Mouse (Mus musculus) left cerebral cortex, postnatal 25 days (tissue): ENCODE measurements at regions not wholly inside any gene's neighbourhood (a gene's known extent, or its start where the extent isn't known, plus 50 kb on each side); places are given as distances from the start of the nearest gene placed in this dataset.

Source experiments
- DNase-seq, 2 experiments: peaks; one replicate each; pipeline ENCODE4 v3.0.0; 2022; ENCODE audit warnings: low spot score in 2 of 2, mixed read lengths in 1 of 2
- intact Hi-C: fragments of 180-260 bp; cut with DNase I; formaldehyde crosslinking; loops from one replicate; pipeline ENCODE4 v1.15.1; 2025

- no peak for DNase-seq
- intact Hi-C loops, result no loop called here
Measured at GRCm38 (mm10) chr17:64930816-64931428, 95.1 kb upstream of the 4930583I09Rik start.

- DNase-seq, result no peak
- intact Hi-C loops, result no loop called here
Measured at GRCm38 (mm10) chr17:64923762-64924161, 87.9 kb upstream of the 4930583I09Rik start.

GRCm38 (mm10) chr17:64922235-64922634, 86.4 kb upstream of the 4930583I09Rik start:
- intact Hi-C loops, result no loop called here
- no peak for DNase-seq

- intact Hi-C loops, result no loop called here
- no peak for DNase-seq
Measured at GRCm38 (mm10) chr17:64920236-64920635, 84.4 kb upstream of the 4930583I09Rik start.

GRCm38 (mm10) chr17:64917830-64918229, 82.0 kb upstream of the 4930583I09Rik start:
- DNase-seq, result no peak
- intact Hi-C loops, result no loop called here

- DNase-seq, result no peak
- intact Hi-C loops, result no loop called here
Measured at GRCm38 (mm10) chr17:64916657-64917056, 80.8 kb upstream of the 4930583I09Rik start.

- intact Hi-C loops, result no loop called here
- no peak for DNase-seq
Measured at GRCm38 (mm10) chr17:64915708-64916107, 79.8 kb upstream of the 4930583I09Rik start.

- intact Hi-C loops, result no loop called here
- DNase-seq, result no peak
Measured at GRCm38 (mm10) chr17:64915025-64915424, 79.2 kb upstream of the 4930583I09Rik start.

GRCm38 (mm10) chr17:64914302-64914701, 78.4 kb upstream of the 4930583I09Rik start:
- intact Hi-C loops, result no loop called here
- DNase-seq, result no peak

- intact Hi-C loops, result no loop called here
- DNase-seq, result no peak
Measured at GRCm38 (mm10) chr17:64908671-64909070, 72.8 kb upstream of the 4930583I09Rik start.

- peak in 1 of 2 experiments; percentile 11 for DNase-seq
- intact Hi-C loops, result no loop called here
Measured at GRCm38 (mm10) chr17:64901721-64902623, 66.1 kb upstream of the 4930583I09Rik start.

- intact Hi-C loops, result no loop called here
- DNase-seq, result no peak
Measured at GRCm38 (mm10) chr17:64897473-64897872, 61.6 kb upstream of the 4930583I09Rik start.

GRCm38 (mm10) chr17:64895886-64896285, 60.0 kb upstream of the 4930583I09Rik start:
- intact Hi-C loops, result no loop called here

GRCm38 (mm10) chr17:64895466-64895865, 59.6 kb upstream of the 4930583I09Rik start:
- DNase-seq, result no peak
- intact Hi-C loops, result no loop called here

More at GRCm38 (mm10) chr17:64895886-64896285, 60.0 kb upstream of the 4930583I09Rik start:
- DNase-seq, result no peak

GRCm38 (mm10) chr17:64893182-64893902, 57.5 kb upstream of the 4930583I09Rik start:
- no peak for DNase-seq
- intact Hi-C loops, result no loop called here
